ENCODE assay signal across 12 mouse cellular contexts in the genomic region with DNA sequence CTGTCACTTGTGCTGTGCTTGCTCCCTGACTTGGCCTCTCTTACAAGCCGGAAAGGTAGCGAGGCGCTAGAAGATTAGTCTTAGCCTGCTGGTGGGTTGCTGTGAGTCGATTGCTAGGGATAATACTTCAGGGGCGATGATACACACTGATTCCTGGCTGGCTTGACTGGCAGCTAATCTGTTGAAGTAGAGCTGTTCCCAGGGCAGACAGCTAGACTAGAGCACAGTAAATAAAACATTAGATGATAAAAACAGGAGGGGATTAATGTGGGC. TPM values are rescaled to one million over a fixed set of nuclear protein-coding genes. Genes with fewer than 3 reads are reported as not detected.
DNase-seq lines count a peak whose midpoint lies in the region; ATAC-seq and TF ChIP-seq lines count a peak whose summit lies in the region.
"Had no signal": no experiment of that assay in that cellular context is flagged by ENCODE, and none has a peak within 500 bp of the region (broad histone marks: within the 10 kb centered on the region; RNA-seq: fewer than 3 reads in every experiment).

No protein-coding gene starts in this region.

- intact Hi-C loops in left cerebral cortex, postnatal 10 days (cut with DNase I) = no loop called here

- WGBS in heart, embryonic 11.5 days (ENCODE audit: insufficient replicate concordance) = 45% methylated on average over 5 of the region's 5 CpGs
- WGBS in limb, embryonic 12.5 days = 78% methylated on average over 5 of the region's 5 CpGs
- 91% methylated on average over 5 of the region's 5 CpGs for WGBS in limb, embryonic 10.5 days
- 93% methylated on average over 5 of the region's 5 CpGs for WGBS in hindbrain, embryonic 13.5 days

- H3ac ChIP-seq in myocyte (ENCODE audit: control insufficient read depth, insufficient read length) = no peak overlapping the region

- peak overlapping the region; percentile 19; the same call in 1 of the 2 replicates for H3K4me2 ChIP-seq in heart, embryonic 11.5 days
- peak overlapping the region; percentile 23; the same call in 1 of the 2 replicates for H3K4me2 ChIP-seq in limb, embryonic 12.5 days
- no peak overlapping the region for H3K4me2 ChIP-seq in hindbrain, embryonic 13.5 days
- peak overlapping the region; percentile 42 for H3K4me2 ChIP-seq in myocyte (ENCODE audit: low read depth)
- H3K4me2 ChIP-seq: midbrain, embryonic 12.5 days had no signal

- no peaks in the 10 kb centered on the region for H3K9me3 ChIP-seq in heart, embryonic 11.5 days (replicated peaks; ENCODE audit: control insufficient read depth, low read length)
- no peaks in the 10 kb centered on the region for H3K9me3 ChIP-seq in limb, embryonic 12.5 days
- H3K9me3 ChIP-seq in limb, embryonic 10.5 days (replicated peaks) = no peaks in the 10 kb centered on the region
- no peaks in the 10 kb centered on the region for H3K9me3 ChIP-seq in hindbrain, embryonic 13.5 days
- H3K9me3 ChIP-seq: midbrain, embryonic 12.5 days had no signal

- peak overlapping the region; percentile 56 for H3K9ac ChIP-seq in heart, embryonic 11.5 days (ENCODE audit: low read depth, low read length)
- H3K9ac ChIP-seq in limb, embryonic 12.5 days (replicated peaks) = no peak overlapping the region
- no peak overlapping the region for H3K9ac ChIP-seq in hindbrain, embryonic 13.5 days
- H3K9ac ChIP-seq: midbrain, embryonic 12.5 days had no signal

- H3K4me1 ChIP-seq in heart, embryonic 11.5 days (ENCODE audit: control insufficient read depth, insufficient read depth, low read length) = peaks cover 33% of the 10 kb centered on the region
- peaks cover 15% of the 10 kb centered on the region for H3K4me1 ChIP-seq in limb, embryonic 12.5 days (replicated peaks)
- 0 out of 2 replicates have a peak, but pooled peaks cover 5% of the 10 kb centered on the region for H3K4me1 ChIP-seq in limb, embryonic 10.5 days
- H3K4me1 ChIP-seq in hindbrain, embryonic 13.5 days (replicated peaks) = no peaks in the 10 kb centered on the region
- H3K4me1 ChIP-seq: midbrain, embryonic 12.5 days had no signal

- peaks cover 29% of the 10 kb centered on the region for H3K36me3 ChIP-seq in heart, embryonic 11.5 days (ENCODE audit: control insufficient read depth, insufficient read depth, low read length)
- H3K36me3 ChIP-seq in limb, embryonic 12.5 days = peaks cover 76% of the 10 kb centered on the region
- peaks cover 88% of the 10 kb centered on the region for H3K36me3 ChIP-seq in limb, embryonic 10.5 days
- peaks cover 75% of the 10 kb centered on the region for H3K36me3 ChIP-seq in hindbrain, embryonic 13.5 days
- peaks cover 44% of the 10 kb centered on the region for H3K36me3 ChIP-seq in myocyte (ENCODE audit: control insufficient read depth, insufficient read depth)

- no peaks in the 10 kb centered on the region for H3K27me3 ChIP-seq in heart, embryonic 11.5 days (ENCODE audit: control insufficient read depth, insufficient read depth, low read length)
- H3K27me3 ChIP-seq in limb, embryonic 12.5 days = no peaks in the 10 kb centered on the region
- H3K27me3 ChIP-seq in limb, embryonic 10.5 days (ENCODE audit: low read depth, poor library complexity, severe bottlenecking) = no peaks in the 10 kb centered on the region
- H3K27me3 ChIP-seq in hindbrain, embryonic 13.5 days = no peaks in the 10 kb centered on the region
- H3K27me3 ChIP-seq in myocyte (ENCODE audit: control insufficient read depth, insufficient read depth, insufficient read length) = no peaks in the 10 kb centered on the region
- H3K27me3 ChIP-seq: midbrain, embryonic 12.5 days had no signal

- TF ChIP-seq POLR2A in myocyte (IDR thresholded peaks at IDR 0.05; ENCODE audit: insufficient read length, low read depth) = no peak

- no peak overlapping the region for H3K4me3 ChIP-seq in heart, embryonic 11.5 days (ENCODE audit: low read depth, low read length)
- H3K4me3 ChIP-seq in limb, embryonic 12.5 days (replicated peaks) = no peak overlapping the region
- H3K4me3 ChIP-seq in limb, embryonic 10.5 days = no peak overlapping the region
- no peak overlapping the region for H3K4me3 ChIP-seq in hindbrain, embryonic 13.5 days
- H3K4me3 ChIP-seq in myocyte = no peak overlapping the region
- H3K4me3 ChIP-seq: midbrain, embryonic 12.5 days had no signal

- peak overlapping the region; percentile 84 for H3K27ac ChIP-seq in heart, embryonic 11.5 days (ENCODE audit: low read depth, low read length)
- H3K27ac ChIP-seq in limb, embryonic 12.5 days = peak overlapping the region; percentile 82
- no peak overlapping the region for H3K27ac ChIP-seq in limb, embryonic 10.5 days
- H3K27ac ChIP-seq in hindbrain, embryonic 13.5 days = peak overlapping the region; percentile 44; the same call in 1 of the 2 replicates
- H3K27ac ChIP-seq: midbrain, embryonic 12.5 days had no signal

- no peak for DNase-seq in heart, adult 9 months (ENCODE audit: low spot score in 2 of 2)
- no peak for DNase-seq in limb, embryonic 10.5 days (ENCODE audit: low spot score)
- no peak for DNase-seq in left cerebral cortex, postnatal 10 days (ENCODE audit: extremely low spot score in 1 of 2, low spot score in 2 of 2)
- DNase-seq in urinary bladder, postnatal 36 days (ENCODE audit: low spot score in 2 of 2) = no peak
- DNase-seq: thymus, adult 2 months had no signal

- ATAC-seq in heart, embryonic 11.5 days (replicated peaks; ENCODE audit: insufficient number of reproducible peaks, low FRiP score, low TSS enrichment) = no peak
- ATAC-seq in limb, embryonic 12.5 days (ENCODE audit: insufficient number of reproducible peaks, insufficient read depth, low FRiP score, low TSS enrichment, low read depth) = no peak
- ATAC-seq in hindbrain, embryonic 13.5 days (ENCODE audit: low FRiP score) = no peak
- ATAC-seq: inflammation-experienced regulatory T-cells, adult 6 months had no signal

- no peaks in the 10 kb centered on the region for H3K79me2 ChIP-seq in myocyte (ENCODE audit: control insufficient read depth, insufficient read depth)

TF ChIP-seq in myocyte, 11 proteins besides CTCF, POLR2A, EP300 and RAD21 (continues in another document):
- TF ChIP-seq MAX (IDR thresholded peaks at IDR 0.05; ENCODE audit: low read depth) (no peak), TCF3 (IDR thresholded peaks at IDR 0.05; ENCODE audit: insufficient read length, low read depth) (no peak), SRF (IDR thresholded peaks at IDR 0.05; ENCODE audit: control insufficient read depth, insufficient read length, low read depth) (no peak), E2F4 (IDR thresholded peaks at IDR 0.05; ENCODE audit: insufficient read depth) (no peak), CEBPB (IDR thresholded peaks at IDR 0.05; ENCODE audit: insufficient read depth, poor library complexity, severe bottlenecking) (no peak), TCF12 (IDR thresholded peaks at IDR 0.05; ENCODE audit: insufficient read depth, poor library complexity, severe bottlenecking) (no peak), MYOG (IDR thresholded peaks at IDR 0.05; ENCODE audit: control insufficient read depth in 1 of 3, insufficient read depth in 1 of 3, insufficient read length in 2 of 3, low read depth in 2 of 3) (no peak), USF1 (IDR thresholded peaks at IDR 0.05; ENCODE audit: low read depth) (no peak), REST (IDR thresholded peaks at IDR 0.05; ENCODE audit: insufficient read depth, insufficient read length) (no peak), MYOD1 (IDR thresholded peaks at IDR 0.05; ENCODE audit: control insufficient read depth in 1 of 3, insufficient read length in 2 of 3, low read depth in 2 of 3) (no peak)

RNA-seq across cellular contexts. Expression of a gene that starts 10.6 kb away (rescaled TPM):
- 33.0 and 39.4 TPM in 2 replicates for polyA plus RNA-seq in heart, embryonic 11.5 days (2014; fragmentation: Nextera tagmentation; extraction: Ambion mirVana)
- 44.9 and 50.3 TPM in 2 replicates for polyA plus RNA-seq in limb, embryonic 12.5 days (2016; fragmentation: Nextera tagmentation; extraction: Ambion mirVana)
- polyA plus RNA-seq in limb, embryonic 10.5 days (2016; fragmentation: Nextera tagmentation; extraction: Ambion mirVana) = 47.2 and 51.5 TPM in 2 replicates
- polyA plus RNA-seq in hindbrain, embryonic 13.5 days (2015; fragmentation: Nextera tagmentation; extraction: Ambion mirVana) = 40.2 and 42.9 TPM in 2 replicates
- 222 TPM for polyA plus RNA-seq in myocyte (2012; fragmentation: generic; extraction: Trizol)
- 100 to 1,000 TPM; 198 to 199 TPM for total RNA-seq in left cerebral cortex, postnatal 10 days (2021)

RNA-seq across cellular contexts. Expression of a gene that starts 14.8 kb away (rescaled TPM):
- polyA plus RNA-seq in heart, embryonic 11.5 days (2014; fragmentation: Nextera tagmentation; extraction: Ambion mirVana) = not detected in 2 replicates
- not detected in 2 replicates for polyA plus RNA-seq in limb, embryonic 12.5 days (2016; fragmentation: Nextera tagmentation; extraction: Ambion mirVana)
- not detected in 2 replicates for polyA plus RNA-seq in limb, embryonic 10.5 days (2016; fragmentation: Nextera tagmentation; extraction: Ambion mirVana)
- polyA plus RNA-seq in hindbrain, embryonic 13.5 days (2015; fragmentation: Nextera tagmentation; extraction: Ambion mirVana) = not detected in 2 replicates
- polyA plus RNA-seq in myocyte (2012; fragmentation: generic; extraction: Trizol) = 0.05 TPM
- total RNA-seq in left cerebral cortex, postnatal 10 days (2021) = not detected
- total RNA-seq: left cerebral cortex, postnatal 36 days had no signal
- polyA plus RNA-seq: inflammation-experienced regulatory T-cells, adult 6 months; midbrain, embryonic 12.5 days had no signal

RNA-seq across cellular contexts. Expression of a gene that starts 23.9 kb away (rescaled TPM):
- 66.7 and 71.0 TPM in 2 replicates for polyA plus RNA-seq in heart, embryonic 11.5 days (2014; fragmentation: Nextera tagmentation; extraction: Ambion mirVana)
- 68.7 and 73.7 TPM in 2 replicates for polyA plus RNA-seq in limb, embryonic 12.5 days (2016; fragmentation: Nextera tagmentation; extraction: Ambion mirVana)
- polyA plus RNA-seq in limb, embryonic 10.5 days (2016; fragmentation: Nextera tagmentation; extraction: Ambion mirVana) = 71.7 and 72.3 TPM in 2 replicates
- 34.2 and 34.3 TPM in 2 replicates for polyA plus RNA-seq in hindbrain, embryonic 13.5 days (2015; fragmentation: Nextera tagmentation; extraction: Ambion mirVana)
- polyA plus RNA-seq in myocyte (2012; fragmentation: generic; extraction: Trizol) = 223 TPM
- total RNA-seq in left cerebral cortex, postnatal 10 days (2021) = 10 to 100 TPM; 38.3 to 43.9 TPM

RNA-seq across cellular contexts. Expression of a gene that starts 31.3 kb away (rescaled TPM):
- polyA plus RNA-seq in heart, embryonic 11.5 days (2014; fragmentation: Nextera tagmentation; extraction: Ambion mirVana) = 0.27 TPM in 2 replicates
- 0.10 TPM in 1 of 2 replicates, not detected in the other for polyA plus RNA-seq in limb, embryonic 12.5 days (2016; fragmentation: Nextera tagmentation; extraction: Ambion mirVana)
- polyA plus RNA-seq in limb, embryonic 10.5 days (2016; fragmentation: Nextera tagmentation; extraction: Ambion mirVana) = 0.08 TPM in 2 replicates
- 0.19 and 0.22 TPM in 2 replicates for polyA plus RNA-seq in hindbrain, embryonic 13.5 days (2015; fragmentation: Nextera tagmentation; extraction: Ambion mirVana)
- polyA plus RNA-seq in myocyte (2012; fragmentation: generic; extraction: Trizol) = 0.10 TPM
- total RNA-seq in left cerebral cortex, postnatal 10 days (2021) = under 1 TPM; 0.21 to 0.34 TPM

RNA-seq across cellular contexts. Expression of a gene that starts 35.9 kb away (rescaled TPM):
- 35.5 and 37.2 TPM in 2 replicates for polyA plus RNA-seq in heart, embryonic 11.5 days (2014; fragmentation: Nextera tagmentation; extraction: Ambion mirVana)
- 137 and 142 TPM in 2 replicates for polyA plus RNA-seq in limb, embryonic 12.5 days (2016; fragmentation: Nextera tagmentation; extraction: Ambion mirVana)
- 151 and 160 TPM in 2 replicates for polyA plus RNA-seq in limb, embryonic 10.5 days (2016; fragmentation: Nextera tagmentation; extraction: Ambion mirVana)
- 174 and 180 TPM in 2 replicates for polyA plus RNA-seq in hindbrain, embryonic 13.5 days (2015; fragmentation: Nextera tagmentation; extraction: Ambion mirVana)
- polyA plus RNA-seq in myocyte (2012; fragmentation: generic; extraction: Trizol) = 118 TPM
- 100 to 1,000 TPM; 272 to 282 TPM for total RNA-seq in left cerebral cortex, postnatal 10 days (2021)
